Mouse (Mus musculus): Measurements from ENCODE around the gene Fam83c. TPM values are rescaled to one million over a fixed set of nuclear protein-coding genes. Genes with fewer than 3 reads are reported as not detected.

Fam83c gene
- under 1 TPM in 1 of 2 experiments, not detected in 1; 0.01 TPM for polyA plus RNA-seq (2012; fragmentation: generic; extraction: Trizol)

DNA sequence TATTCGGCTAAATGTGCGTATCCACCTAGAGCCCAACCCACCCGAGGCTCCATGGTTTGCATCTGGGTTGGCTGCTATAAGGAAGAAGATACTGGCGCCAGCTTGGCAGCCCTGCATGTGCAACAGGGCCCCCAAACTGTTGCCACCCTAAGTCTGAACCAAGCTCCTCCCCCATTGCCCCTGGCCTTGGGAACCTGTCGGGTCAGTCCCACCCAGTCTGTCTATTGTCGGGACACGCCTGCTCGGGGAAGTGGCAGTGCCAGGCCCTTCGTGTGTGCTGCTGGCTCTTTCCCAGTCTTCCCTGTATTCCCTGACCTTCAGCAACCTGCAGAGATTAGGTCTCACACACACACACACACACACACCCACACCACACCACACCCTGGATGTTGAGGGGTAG is at the start of gene Fam83c:
Fam83c (minus strand) TSS at position 123 of the 400 bp plus-strand sequence.

DNA sequence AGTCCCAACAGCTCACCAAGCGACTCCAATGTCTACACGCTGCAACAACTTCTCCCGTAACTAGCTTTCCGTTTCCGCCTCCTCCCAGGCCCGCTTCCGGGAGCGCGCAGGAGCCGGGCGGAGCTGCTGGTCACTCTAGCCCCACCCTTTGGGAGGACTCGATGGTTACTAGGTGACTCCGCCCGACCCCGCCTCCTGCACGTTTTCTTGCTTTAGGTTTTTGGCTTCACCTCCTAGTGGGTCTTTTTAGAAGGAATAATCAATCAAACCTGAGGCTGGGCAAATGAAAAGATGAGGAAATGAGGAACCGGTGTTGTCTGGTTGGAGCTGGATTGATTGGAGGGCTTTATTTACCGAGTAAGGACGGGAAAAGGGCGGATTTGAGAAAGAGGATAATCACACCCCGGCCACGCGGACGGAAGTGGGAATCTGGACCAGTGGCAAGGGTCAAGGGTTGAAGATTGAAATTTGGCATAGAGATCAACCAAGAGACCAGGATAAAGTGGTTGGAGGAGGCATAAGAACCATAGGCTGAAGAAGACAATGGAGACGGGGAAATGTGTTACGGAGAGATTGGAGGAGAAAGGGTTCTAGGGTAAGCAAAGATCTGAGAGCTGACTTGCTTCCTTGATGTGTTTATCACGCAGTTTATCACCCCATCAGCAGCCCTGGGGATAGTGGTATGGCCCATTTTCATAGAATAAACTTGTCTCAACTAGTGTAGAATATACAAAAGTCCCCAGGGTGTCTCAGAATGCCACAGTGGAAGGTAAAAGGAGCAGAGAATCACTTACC is 7.8 kb downstream of the Fam83c start, which contains the start of gene Eif6:
Eif6 (minus strand) TSS at position 296 of the 795 bp plus-strand sequence.

DNA sequence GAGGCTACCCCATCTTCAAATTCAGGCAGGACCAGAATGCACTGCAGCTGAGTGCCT is 15.4 kb downstream of the Fam83c start, which contains the start of gene BC029722:
BC029722 (minus strand) TSS at position 35 of the 57 bp plus-strand sequence.

Other genes with a start within 250 kb of the Fam83c start
- 10 to 100 TPM; 28.2 to 38.3 TPM for gene Gss, start 242.0 kb downstream of the Fam83c start, polyA plus RNA-seq (2012; fragmentation: generic; extraction: Trizol)
- gene Myh7b, start 223.6 kb downstream of the Fam83c start, polyA plus RNA-seq (2012; fragmentation: generic; extraction: Trizol) = under 1 TPM; 0.02 to 0.12 TPM
- gene Trpc4ap, start 142.5 kb downstream of the Fam83c start, polyA plus RNA-seq (2012; fragmentation: generic; extraction: Trizol) = 100 to 1,000 TPM in 1 of 2 experiments, 10 to 100 TPM in 1; 43.1 to 143 TPM
- 10 to 100 TPM; 17.7 to 35.3 TPM for gene Edem2, start 105.4 kb downstream of the Fam83c start, polyA plus RNA-seq (2012; fragmentation: generic; extraction: Trizol)
- gene Gm17581, start 99.0 kb downstream of the Fam83c start, polyA plus RNA-seq (2012; fragmentation: generic; extraction: Trizol) = not detected
- gene Procr, start 83.7 kb downstream of the Fam83c start, polyA plus RNA-seq (2012; fragmentation: generic; extraction: Trizol) = 1 to 10 TPM; 4.4 to 7.8 TPM
- gene Mmp24, start 59.5 kb downstream of the Fam83c start, polyA plus RNA-seq (2012; fragmentation: generic; extraction: Trizol) = under 1 TPM; 0.11 to 0.15 TPM
- gene BC029722, start 15.4 kb downstream of the Fam83c start, polyA plus RNA-seq (2012; fragmentation: generic; extraction: Trizol) = 10 to 100 TPM; 42.7 to 60.4 TPM
- 100 to 1,000 TPM; 140 to 603 TPM for gene Eif6, start 7.9 kb downstream of the Fam83c start, polyA plus RNA-seq (2012; fragmentation: generic; extraction: Trizol)
- gene Uqcc1, start 95.5 kb upstream of the Fam83c start, polyA plus RNA-seq (2012; fragmentation: generic; extraction: Trizol) = 10 to 100 TPM; 10.3 to 24.6 TPM
- under 1 TPM in 1 of 2 experiments, not detected in 1; 0.07 TPM for gene Gm15557, start 105.9 kb upstream of the Fam83c start, polyA plus RNA-seq (2012; fragmentation: generic; extraction: Trizol)
- under 1 TPM; 0.01 to 0.02 TPM for gene Gdf5, start 110.5 kb upstream of the Fam83c start, polyA plus RNA-seq (2012; fragmentation: generic; extraction: Trizol)
- 10 to 100 TPM in 1 of 2 experiments, 1 to 10 TPM in 1; 3.8 to 12.5 TPM for gene Cep250, start 121.6 kb upstream of the Fam83c start, polyA plus RNA-seq (2012; fragmentation: generic; extraction: Trizol)
- gene 6430550D23Rik, start 173.1 kb upstream of the Fam83c start, polyA plus RNA-seq (2012; fragmentation: generic; extraction: Trizol) = under 1 TPM; 0.01 to 0.76 TPM
- gene Ergic3, start 173.2 kb upstream of the Fam83c start, polyA plus RNA-seq (2012; fragmentation: generic; extraction: Trizol) = 100 to 1,000 TPM; 330 to 541 TPM
- under 1 TPM in 1 of 2 experiments, not detected in 1; under 0.01 TPM for gene Fer1l4, start 218.1 kb upstream of the Fam83c start, polyA plus RNA-seq (2012; fragmentation: generic; extraction: Trizol)
- gene Spag4, start 230.3 kb upstream of the Fam83c start, polyA plus RNA-seq (2012; fragmentation: generic; extraction: Trizol) = 1 to 10 TPM; 2.1 to 2.8 TPM